Mouse (Mus musculus) right cerebral cortex, adult 18-20 months (tissue): ENCODE measurements at regions not wholly inside any gene's neighbourhood (a gene's known extent, or its start where the extent isn't known, plus 50 kb on each side); places are given as distances from the start of the nearest gene placed in this dataset.

Experiments
- DNase-seq: peaks from one replicate; pipeline ENCODE4 v3.0.0; 2022; ENCODE audit warnings: mixed read lengths

- no peak for DNase-seq
These were observed 51.1 kb upstream of the Lrrc52 start for GRCm38 (mm10) chr1:167517611-167518110.

- no peak for DNase-seq
These were observed 57.3 kb upstream of the Lrrc52 start for GRCm38 (mm10) chr1:167523881-167524280.

DNA sequence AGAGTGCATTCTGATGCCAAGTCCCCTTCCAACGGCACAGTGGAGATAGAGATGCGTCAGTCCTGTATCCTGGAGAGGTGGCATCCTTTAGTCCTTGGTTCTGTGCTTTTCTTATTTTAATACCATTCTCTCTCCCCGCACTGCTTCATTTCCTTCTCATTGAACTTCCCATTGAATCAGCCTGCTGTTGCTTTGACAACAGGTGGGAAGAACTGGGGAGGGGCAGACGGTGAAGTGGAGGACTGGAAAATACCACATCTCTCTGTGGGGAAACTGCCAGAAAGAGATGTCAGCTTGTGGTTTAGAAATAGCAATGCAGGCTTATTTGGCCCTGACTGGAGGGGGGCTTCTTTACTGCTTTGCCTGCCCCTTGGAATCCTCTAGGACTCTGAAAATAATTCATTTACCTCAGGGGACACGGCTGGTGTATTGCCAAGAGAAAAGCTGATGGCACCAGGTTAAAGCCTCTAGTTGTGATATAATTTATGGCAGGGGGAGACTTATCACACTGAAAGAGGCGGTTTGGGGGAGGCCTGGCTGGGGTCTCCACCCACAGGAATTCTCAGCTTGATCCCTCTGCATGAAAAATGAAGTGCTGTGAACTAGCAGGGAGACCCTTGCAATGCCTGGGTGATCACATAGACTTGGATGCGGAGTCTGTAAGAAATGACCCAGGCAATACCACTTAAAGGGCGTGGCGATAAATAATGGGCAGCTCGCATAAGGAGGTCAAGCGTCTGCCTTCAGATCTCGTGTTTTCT lies 65.4 kb upstream of the Rxrg start:
- DNase-seq, result peak; percentile 17

DNA sequence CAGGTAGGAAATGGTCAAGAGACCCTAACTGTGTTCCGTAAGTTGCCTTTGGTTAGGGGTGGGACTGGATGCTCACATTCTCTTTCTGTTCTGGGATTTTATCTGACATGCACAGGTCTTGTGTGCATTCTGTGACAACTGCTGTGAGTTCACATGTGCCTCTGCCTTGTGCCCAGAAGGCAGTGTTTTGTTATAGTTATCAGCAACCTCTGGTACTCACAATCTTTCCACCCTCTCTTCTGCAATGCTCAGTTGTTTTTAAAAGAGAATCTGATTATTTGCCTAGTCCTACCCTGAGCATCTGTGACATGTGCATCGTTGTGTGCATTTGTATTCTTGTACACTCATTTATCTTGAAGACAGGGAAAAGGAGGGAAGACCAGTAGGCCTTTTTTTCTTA lies 52.2 kb upstream of the Rxrg start:
- no peak for DNase-seq

DNA sequence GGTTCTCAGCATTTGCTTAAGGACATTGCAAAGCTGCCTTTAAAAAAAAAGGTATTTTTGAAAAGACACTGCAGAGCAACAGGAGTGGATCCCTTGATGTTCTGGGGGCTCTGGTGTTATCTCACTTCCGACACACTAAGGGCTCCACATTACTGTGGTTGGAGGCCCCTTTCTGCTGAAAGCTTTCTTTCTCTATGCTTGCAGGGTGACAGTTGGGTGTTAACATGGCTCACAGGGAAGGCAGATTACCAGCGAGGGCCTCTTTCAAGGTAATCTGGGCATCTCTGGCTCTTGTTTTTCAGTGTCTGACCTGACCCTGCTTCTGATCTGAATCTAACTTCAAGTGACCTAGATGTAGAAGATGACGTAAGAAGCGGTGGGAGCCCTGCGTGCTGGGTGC lies 50.9 kb upstream of the Rxrg start:
- DNase-seq, result no peak
